Mouse (Mus musculus) ES-Bruce4 (cell line): ENCODE results near the gene Pcdh8. TPM values are rescaled to one million over a fixed set of nuclear protein-coding genes. Genes with fewer than 3 reads are reported as not detected.

ENCODE experiments used
- H3K27ac ChIP-seq: 2 replicates; pipeline ENCODE4 v1.5.1; 2012; ENCODE audit warnings: low read length, inconsistent platforms; ENCODE audit not compliant: insufficient read depth
- H3K27me3 ChIP-seq: 2 replicates; pipeline ENCODE4 v1.6.1; 2012; ENCODE audit warnings: mild to moderate bottlenecking, low read length, inconsistent platforms; ENCODE audit not compliant: control insufficient read depth, poor library complexity, insufficient read depth, severe bottlenecking
- H3K36me3 ChIP-seq: 2 replicates; pipeline ENCODE4 v1.6.1; 2012; ENCODE audit warnings: inconsistent platforms, mild to moderate bottlenecking, low read length, moderate library complexity; ENCODE audit not compliant: control insufficient read depth, poor library complexity, insufficient read depth, severe bottlenecking
- H3K4me1 ChIP-seq: one replicate; pipeline ENCODE4 v1.8.1; 2011; ENCODE audit warnings: low read length; ENCODE audit not compliant: control insufficient read depth, insufficient read depth
- H3K4me3 ChIP-seq: 2 replicates; pipeline ENCODE4 v1.5.1; 2011; ENCODE audit warnings: low read depth, mild to moderate bottlenecking, low read length
- H3K9ac ChIP-seq: 2 replicates; pipeline ENCODE4 v1.6.1; 2012; ENCODE audit warnings: low read depth, mild to moderate bottlenecking, inconsistent platforms; ENCODE audit not compliant: poor library complexity, severe bottlenecking
- H3K9me3 ChIP-seq: replicated peaks from 2 replicates; pipeline ENCODE4 v1.6.1; 2012; ENCODE audit warnings: mild to moderate bottlenecking, low read length, inconsistent platforms; ENCODE audit not compliant: control insufficient read depth, poor library complexity, insufficient read depth, severe bottlenecking
- CTCF ChIP-seq: IDR thresholded peaks from one replicate; pipeline ENCODE4 v1.8.1; 2011; ENCODE audit warnings: low read depth, low read length
- EP300 ChIP-seq: IDR thresholded peaks from 2 replicates; pipeline ENCODE4 v1.6.1; 2011; ENCODE audit warnings: low read depth, low read length; ENCODE audit not compliant: insufficient read depth
- POLR2A ChIP-seq: IDR thresholded peaks from one replicate; pipeline ENCODE4 v1.8.1; 2011; ENCODE audit warnings: low read length; ENCODE audit not compliant: insufficient read depth
- polyA plus RNA-seq: library from polyadenylated mRNA; stranded (reverse); fragments of >200 nt; gene quantifications from 2 replicates; pipeline ENCODE4 v1.2.4, GENCODE M21; 2011; ENCODE audit warnings: low read depth; ENCODE audit not compliant: missing spikeins, insufficient read depth, insufficient read length

The Pcdh8 gene
- polyA plus RNA-seq, 1 experiment: 0.39 TPM

DNA sequence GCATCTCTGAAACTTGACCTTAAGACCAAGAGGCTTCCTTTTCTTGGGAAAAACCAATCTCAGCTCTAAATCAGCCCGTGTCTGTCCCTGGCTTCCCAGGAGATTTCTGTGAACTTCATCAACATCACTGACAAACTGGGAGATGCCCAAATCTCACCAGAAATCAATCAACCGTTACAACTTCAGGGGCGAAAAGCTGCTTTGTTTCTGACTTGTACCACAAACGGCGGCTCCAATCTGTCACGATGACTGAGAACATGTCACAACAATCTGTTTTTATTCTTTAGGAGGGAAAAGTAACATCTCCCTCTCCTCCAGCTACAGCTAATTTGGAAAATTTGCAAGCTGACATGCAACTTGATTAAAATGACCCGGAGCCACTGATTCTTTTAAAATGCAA, 48.9 kb downstream of the Pcdh8 start:
- Histone ChIP-seq H3K9ac (no peak overlapping the region), H3K9me3 (no peaks in the 10 kb centered on the region; the same call in 1 of the 2 replicates), H3K4me3 (no peak overlapping the region), H3K4me1 (no peaks in the 10 kb centered on the region), H3K27ac (no peak overlapping the region), H3K36me3 (no peaks in the 10 kb centered on the region), H3K27me3 (no peaks in the 10 kb centered on the region; the same call in 1 of the 2 replicates)
- TF ChIP-seq POLR2A (no peak), EP300 (no peak), CTCF (no peak)

Other genes with a start within 250 kb of the Pcdh8 start
- 256 and 265 TPM in 2 replicates for gene Sugt1, start 183.6 kb downstream of the Pcdh8 start, polyA plus RNA-seq
- gene Cnmd, start 109.1 kb downstream of the Pcdh8 start, polyA plus RNA-seq: not detected in 2 replicates
- gene Olfm4, start 212.8 kb upstream of the Pcdh8 start, polyA plus RNA-seq: not detected in 2 replicates